Mouse (Mus musculus): ENCODE results near the gene Hmces. TPM values are rescaled to one million over a fixed set of nuclear protein-coding genes. Genes with fewer than 3 reads are reported as not detected.
"Not testable (repeated sequence)": the region's sequence is repeated elsewhere in the genome, so short reads cannot be mapped to it uniquely, and the experiment has no call there.

The Hmces gene
- polyA plus RNA-seq, 1 experiment from 2014 or later = 43.9 TPM

DNA sequence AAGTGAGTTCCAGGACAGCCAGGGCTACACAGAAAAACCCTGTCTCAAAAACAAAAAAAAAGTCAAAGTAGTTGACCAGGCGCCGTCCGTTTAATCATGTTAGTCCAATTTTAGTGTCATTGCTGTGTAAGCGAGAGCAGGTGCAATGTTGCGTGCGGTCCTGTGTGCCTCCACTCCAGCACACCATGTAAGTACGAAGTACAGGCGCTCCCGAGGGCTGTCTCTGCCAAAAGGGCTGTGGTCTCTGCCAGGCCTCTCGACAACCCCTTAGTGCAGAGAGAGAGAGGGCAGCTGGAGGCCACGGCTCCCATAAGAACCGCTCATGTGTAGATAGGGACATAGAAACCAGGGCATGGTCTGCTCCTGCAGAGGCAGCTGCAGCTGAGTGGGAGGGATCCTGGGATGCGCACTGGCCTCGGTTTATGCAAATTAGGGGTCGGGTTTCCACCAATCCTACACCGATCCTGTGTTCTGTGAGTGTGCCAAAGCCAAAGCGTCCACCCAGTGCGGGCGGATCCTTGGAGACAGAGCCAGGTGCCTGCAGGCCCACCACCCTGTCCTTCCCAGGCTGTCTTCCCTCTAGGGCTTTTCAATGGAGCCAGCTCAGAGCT is 23.5 kb downstream of the Hmces start:
- Histone ChIP-seq H3K9me3 (ENCODE audit: control insufficient read depth, low read length) (no peaks in the 10 kb centered on the region), H3K4me1 (ENCODE audit: control insufficient read depth, insufficient read depth, low read depth, low read length) (no peaks in the 10 kb centered on the region), H3K9ac (ENCODE audit: low read depth, low read length) (0 out of 2 replicates have a peak overlapping the region, but pooled peaks have one; percentile 8), H3K4me2 (ENCODE audit: low read length) (no peak overlapping the region), H3K27ac (ENCODE audit: low read depth, low read length) (no peak overlapping the region), H3K36me3 (ENCODE audit: control insufficient read depth, insufficient read depth, low read length) (peaks cover 26% of the 10 kb centered on the region), H3K4me3 (ENCODE audit: low read length) (no peak overlapping the region), H3K27me3 (replicated peaks; ENCODE audit: control insufficient read depth, insufficient read depth, low read length) (no peaks in the 10 kb centered on the region)
- ATAC-seq = peak; percentile 85
- 33% methylated on average over 19 of the region's 19 CpGs for WGBS

DNA sequence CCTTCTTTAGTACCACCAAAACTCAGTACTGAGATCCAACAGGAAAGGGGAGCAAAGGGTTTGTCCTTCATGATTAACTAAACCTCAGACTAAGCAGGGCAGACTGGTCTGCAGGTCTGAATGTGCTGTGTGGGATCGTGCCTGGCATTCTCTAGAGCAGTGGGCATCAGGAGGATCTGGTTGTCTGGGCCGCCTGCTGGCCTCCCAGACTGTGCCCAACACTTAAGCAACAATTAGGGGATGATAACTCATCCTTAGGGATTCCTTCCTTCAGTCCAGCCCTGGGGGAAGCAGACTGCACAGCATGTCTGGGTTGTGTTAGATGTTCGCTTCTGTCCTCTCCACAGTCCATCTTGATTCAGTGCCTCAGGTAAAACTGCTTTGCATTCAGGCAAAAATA is 25.2 kb downstream of the Hmces start:
- H3K4me3 ChIP-seq (ENCODE audit: low read length) = no peak overlapping the region
- no peaks in the 10 kb centered on the region for H3K27me3 ChIP-seq (replicated peaks; ENCODE audit: control insufficient read depth, insufficient read depth, low read length)
- no peaks in the 10 kb centered on the region for H3K9me3 ChIP-seq (ENCODE audit: control insufficient read depth, low read length)
- no peak for ATAC-seq
- no peak overlapping the region for H3K4me2 ChIP-seq (ENCODE audit: low read length)
- no peak overlapping the region for H3K9ac ChIP-seq (ENCODE audit: low read depth, low read length)
- peaks cover 20% of the 10 kb centered on the region for H3K36me3 ChIP-seq (ENCODE audit: control insufficient read depth, insufficient read depth, low read length)
- no peaks in the 10 kb centered on the region for H3K4me1 ChIP-seq (ENCODE audit: control insufficient read depth, insufficient read depth, low read depth, low read length)
- 79% methylated on average over 3 of the region's 3 CpGs for WGBS
- H3K27ac ChIP-seq (ENCODE audit: low read depth, low read length) = no peak overlapping the region

DNA sequence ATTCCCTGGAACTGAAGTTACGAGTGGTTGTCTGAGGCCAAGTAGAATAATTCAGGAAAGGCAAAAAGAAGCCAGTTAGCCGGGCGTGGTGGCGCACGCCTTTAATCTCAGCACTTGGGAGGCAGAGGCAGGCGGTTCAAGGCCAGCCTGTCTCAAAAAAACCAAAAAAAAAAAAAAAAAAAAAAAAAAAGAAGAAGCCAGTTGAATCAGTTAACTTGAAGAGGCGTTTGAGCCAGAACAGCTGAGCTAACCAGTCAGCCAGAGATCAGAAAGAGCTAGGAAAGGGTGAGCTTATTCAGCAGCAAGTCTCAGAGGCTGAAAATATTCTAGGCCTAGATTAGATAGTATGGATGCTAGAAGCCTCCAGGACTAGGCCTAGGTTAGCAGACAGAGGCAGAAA is 28.4 kb downstream of the Hmces start:
- ATAC-seq = no peak
- H3K36me3 ChIP-seq (ENCODE audit: control insufficient read depth, insufficient read depth, low read length) = peaks cover 2% of the 10 kb centered on the region; the same call in 1 of the 2 replicates
- no peak overlapping the region for H3K9ac ChIP-seq (ENCODE audit: low read depth, low read length)
- no peaks in the 10 kb centered on the region for H3K27me3 ChIP-seq (replicated peaks; ENCODE audit: control insufficient read depth, insufficient read depth, low read length)
- H3K4me3 ChIP-seq (ENCODE audit: low read length) = no peak overlapping the region
- H3K4me2 ChIP-seq (ENCODE audit: low read length) = no peak overlapping the region
- no peaks in the 10 kb centered on the region for H3K4me1 ChIP-seq (ENCODE audit: control insufficient read depth, insufficient read depth, low read depth, low read length)
- 83% methylated on average over 7 of the region's 7 CpGs for WGBS
- no peaks in the 10 kb centered on the region for H3K9me3 ChIP-seq (ENCODE audit: control insufficient read depth, low read length)
- H3K27ac ChIP-seq (ENCODE audit: low read depth, low read length) = no peak overlapping the region

DNA sequence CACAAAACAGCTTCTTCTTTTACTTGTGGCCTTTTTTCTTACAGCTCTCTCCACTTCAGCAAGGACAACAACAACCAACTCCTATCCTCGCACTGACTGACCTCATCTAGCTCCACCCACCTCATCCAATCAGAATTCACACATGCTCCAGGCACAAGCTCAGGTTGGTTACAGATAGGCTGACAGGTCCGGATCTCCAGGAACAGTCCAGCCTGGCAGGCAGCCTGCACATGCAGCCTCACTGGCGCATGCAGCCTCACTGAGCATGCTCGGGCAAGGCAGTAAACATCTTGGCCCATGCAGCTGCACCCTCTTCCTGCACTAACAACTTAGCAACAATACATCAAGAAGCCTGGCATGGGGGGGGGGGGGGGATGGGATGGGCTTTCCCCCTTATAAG is 48.7 kb downstream of the Hmces start:
- not testable (repeated sequence) for H3K4me3 ChIP-seq (ENCODE audit: low read length); H3K4me2 ChIP-seq (ENCODE audit: low read length); H3K9me3 ChIP-seq (ENCODE audit: control insufficient read depth, low read length); ATAC-seq; H3K4me1 ChIP-seq (ENCODE audit: control insufficient read depth, insufficient read depth, low read depth, low read length); H3K27me3 ChIP-seq (replicated peaks; ENCODE audit: control insufficient read depth, insufficient read depth, low read length); H3K27ac ChIP-seq (ENCODE audit: low read depth, low read length); H3K9ac ChIP-seq (ENCODE audit: low read depth, low read length); H3K36me3 ChIP-seq (ENCODE audit: control insufficient read depth, insufficient read depth, low read length)
- 70% methylated on average over 4 of the region's 4 CpGs for WGBS

DNA sequence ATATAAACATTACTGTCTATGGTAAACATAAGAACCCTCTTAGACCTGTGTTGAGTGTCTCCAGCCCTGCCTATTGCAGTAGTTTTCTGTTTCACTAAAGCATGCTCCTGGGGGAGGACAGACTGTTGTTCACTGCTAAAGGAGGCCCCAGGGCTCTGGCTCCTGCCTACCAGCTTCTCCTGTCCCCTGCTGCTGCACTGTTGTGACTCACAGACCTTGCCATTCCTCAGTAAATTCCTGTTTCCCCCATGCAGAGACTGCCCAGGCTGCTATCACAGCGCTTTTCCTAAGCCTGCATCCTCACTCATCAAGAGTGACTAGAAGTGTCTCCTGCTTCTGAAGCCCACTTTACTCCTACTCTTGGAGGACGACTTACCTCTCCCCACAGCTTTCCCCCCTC is 56.3 kb downstream of the Hmces start:
- no peak overlapping the region for H3K4me2 ChIP-seq (ENCODE audit: low read length)
- WGBS = 24% methylated on average over 2 of the region's 2 CpGs
- H3K27me3 ChIP-seq (replicated peaks; ENCODE audit: control insufficient read depth, insufficient read depth, low read length) = no peaks in the 10 kb centered on the region
- no peaks in the 10 kb centered on the region for H3K9me3 ChIP-seq (ENCODE audit: control insufficient read depth, low read length)
- no peaks in the 10 kb centered on the region for H3K4me1 ChIP-seq (ENCODE audit: control insufficient read depth, insufficient read depth, low read depth, low read length)
- no peak overlapping the region for H3K27ac ChIP-seq (ENCODE audit: low read depth, low read length)
- no peaks in the 10 kb centered on the region for H3K36me3 ChIP-seq (ENCODE audit: control insufficient read depth, insufficient read depth, low read length)
- H3K4me3 ChIP-seq (ENCODE audit: low read length) = no peak overlapping the region
- ATAC-seq = no peak
- H3K9ac ChIP-seq (ENCODE audit: low read depth, low read length) = no peak overlapping the region

DNA sequence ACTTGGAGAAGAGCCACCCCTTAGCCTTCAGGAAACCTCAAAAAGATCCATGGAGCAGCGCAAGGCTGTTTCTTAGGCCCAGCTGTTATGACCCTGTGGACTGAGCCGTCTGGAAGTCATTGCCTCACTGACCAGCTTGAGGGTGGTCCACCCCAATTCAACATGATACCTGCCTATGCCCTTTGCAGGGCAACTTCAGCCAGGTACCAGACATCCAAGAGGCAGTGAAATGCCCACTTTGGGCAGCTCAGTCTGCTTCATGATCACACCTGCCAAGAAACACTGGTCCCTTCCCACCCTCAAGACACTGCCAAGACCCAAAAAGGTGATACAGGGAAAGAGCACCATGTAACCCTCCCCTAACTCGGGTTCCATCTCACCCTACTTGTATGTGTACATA is 66.0 kb downstream of the Hmces start:
- Histone ChIP-seq H3K4me2 (ENCODE audit: low read length) (peak overlapping the region; percentile 82), H3K9me3 (ENCODE audit: control insufficient read depth, low read length) (no peaks in the 10 kb centered on the region), H3K27me3 (replicated peaks; ENCODE audit: control insufficient read depth, insufficient read depth, low read length) (no peaks in the 10 kb centered on the region), H3K9ac (ENCODE audit: low read depth, low read length) (no peak overlapping the region), H3K4me1 (ENCODE audit: control insufficient read depth, insufficient read depth, low read depth, low read length) (peaks cover 18% of the 10 kb centered on the region), H3K4me3 (ENCODE audit: low read length) (peak overlapping the region; percentile 93; the same call in 1 of the 2 replicates), H3K36me3 (ENCODE audit: control insufficient read depth, insufficient read depth, low read length) (peaks cover 8% of the 10 kb centered on the region), H3K27ac (ENCODE audit: low read depth, low read length) (peak overlapping the region; percentile 93)
- 78% methylated on average over 3 of the region's 3 CpGs for WGBS
- no peak for ATAC-seq

DNA sequence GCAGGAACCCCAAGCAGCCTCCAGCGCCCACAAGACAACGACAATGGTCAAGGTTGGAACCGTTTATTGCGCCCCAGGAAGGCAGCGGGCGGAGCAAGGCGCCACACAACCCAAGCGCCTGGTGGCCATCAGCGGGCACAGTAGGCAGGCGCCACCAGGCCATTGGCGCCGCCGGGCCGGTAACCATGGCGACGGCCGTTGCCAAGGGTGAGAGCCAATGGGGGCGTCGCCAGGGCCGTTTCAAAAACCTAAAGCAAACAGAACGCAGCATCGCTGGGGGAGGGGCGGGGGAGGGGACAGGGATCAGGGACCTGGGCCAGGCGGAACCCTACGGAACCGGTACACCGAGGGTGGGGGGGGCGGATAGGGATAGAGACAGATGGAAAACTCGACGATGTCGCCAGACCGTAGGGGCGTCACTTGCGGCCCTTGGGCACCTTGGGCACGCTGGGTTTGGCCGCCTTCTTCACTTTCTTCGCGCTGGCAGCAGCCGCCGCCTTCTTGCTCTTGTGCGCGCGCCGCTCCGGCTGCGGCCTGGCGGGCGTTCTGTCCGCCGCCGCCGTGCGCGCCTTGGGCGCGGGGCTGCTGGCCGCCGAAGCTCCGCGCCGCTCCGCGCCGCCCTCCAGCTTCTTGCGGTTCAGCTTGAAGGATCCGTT is 66.8 kb downstream of the Hmces start:
- Histone ChIP-seq H3K9me3 (ENCODE audit: control insufficient read depth, low read length) (no peaks in the 10 kb centered on the region), H3K4me3 (ENCODE audit: low read length) (peak overlapping the region; percentile 93), H3K27me3 (replicated peaks; ENCODE audit: control insufficient read depth, insufficient read depth, low read length) (no peaks in the 10 kb centered on the region), H3K36me3 (ENCODE audit: control insufficient read depth, insufficient read depth, low read length) (peaks cover 8% of the 10 kb centered on the region), H3K4me1 (ENCODE audit: control insufficient read depth, insufficient read depth, low read depth, low read length) (peaks cover 18% of the 10 kb centered on the region), H3K4me2 (ENCODE audit: low read length) (peak overlapping the region; percentile 82), H3K9ac (ENCODE audit: low read depth, low read length) (peak overlapping the region; percentile 93), H3K27ac (ENCODE audit: low read depth, low read length) (peak overlapping the region; percentile 93)
- WGBS = under 1% methylated on average over 55 of the region's 66 CpGs
- ATAC-seq = peak; percentile 91

DNA sequence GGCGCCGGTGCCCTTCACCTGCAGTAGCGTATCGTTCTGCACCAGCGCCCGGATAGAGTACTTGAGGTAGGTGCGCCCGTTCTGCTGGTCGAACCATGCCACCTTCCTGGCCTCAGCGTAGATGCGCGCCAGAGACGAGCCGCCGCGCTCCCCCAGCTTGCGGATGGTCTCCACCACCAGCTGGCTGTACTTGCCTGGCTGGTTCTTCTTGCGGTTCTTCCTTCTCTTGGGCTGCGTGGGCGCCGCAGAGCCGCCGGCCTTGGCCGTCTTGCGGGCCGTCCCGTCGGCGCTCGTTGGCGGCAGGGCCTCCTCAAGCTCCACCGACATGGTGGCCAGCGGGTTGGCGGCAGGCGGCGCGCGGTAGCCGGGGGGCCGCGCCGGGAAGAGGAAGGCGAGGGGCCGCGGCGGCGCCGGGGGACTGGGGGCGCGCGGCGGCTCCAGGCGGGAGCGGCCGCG is 67.3 kb downstream of the Hmces start:
- peaks cover 18% of the 10 kb centered on the region for H3K4me1 ChIP-seq (ENCODE audit: control insufficient read depth, insufficient read depth, low read depth, low read length)
- peak overlapping the region; percentile 82 for H3K4me2 ChIP-seq (ENCODE audit: low read length)
- ATAC-seq = peak; percentile 45
- no peaks in the 10 kb centered on the region for H3K9me3 ChIP-seq (ENCODE audit: control insufficient read depth, low read length)
- H3K27me3 ChIP-seq (replicated peaks; ENCODE audit: control insufficient read depth, insufficient read depth, low read length) = no peaks in the 10 kb centered on the region
- under 1% methylated on average over 35 of the region's 56 CpGs for WGBS
- peaks cover 8% of the 10 kb centered on the region for H3K36me3 ChIP-seq (ENCODE audit: control insufficient read depth, insufficient read depth, low read length)
- peak overlapping the region; percentile 93 for H3K9ac ChIP-seq (ENCODE audit: low read depth, low read length)
- peak overlapping the region; percentile 93 for H3K27ac ChIP-seq (ENCODE audit: low read depth, low read length)
- peak overlapping the region; percentile 93 for H3K4me3 ChIP-seq (ENCODE audit: low read length)

DNA sequence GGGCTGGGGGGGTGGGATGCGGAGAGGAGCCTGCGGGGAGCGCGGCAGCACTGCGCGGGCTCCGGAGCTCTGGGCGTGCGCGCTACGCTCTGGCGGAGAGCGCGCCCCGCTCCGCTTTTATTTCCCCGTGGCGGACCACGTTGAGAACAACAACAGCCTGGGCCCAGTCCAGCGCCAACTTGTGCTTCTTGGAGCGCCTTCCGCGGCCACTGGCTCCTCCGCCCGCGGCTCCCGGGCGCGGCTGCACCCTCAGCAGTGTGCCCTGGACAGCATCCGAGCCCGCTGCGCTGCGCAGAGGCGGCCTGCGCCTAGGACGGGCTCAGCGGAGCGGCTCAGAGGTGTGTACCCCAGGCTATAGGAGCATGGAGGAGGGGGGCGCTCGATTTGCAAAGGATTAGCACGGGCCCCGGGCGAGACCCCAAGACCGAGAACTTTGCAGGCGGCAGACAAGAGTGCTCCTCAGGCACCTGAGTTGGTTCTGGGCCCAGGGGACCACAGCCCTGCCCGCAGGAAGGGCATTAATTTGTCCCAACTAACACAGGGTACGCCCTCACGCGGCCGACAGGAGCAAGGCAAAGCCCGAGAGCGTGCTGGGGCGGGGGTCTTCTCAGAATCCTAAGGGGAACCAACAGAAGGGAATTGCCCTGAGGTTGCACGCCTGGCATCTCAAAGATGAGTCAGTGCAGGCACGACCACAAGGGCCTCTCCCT is 68.0 kb downstream of the Hmces start, which contains the start of gene H1fx:
TSS of gene H1fx (minus strand) at position 91 of the 710 bp plus-strand sequence.
- Histone ChIP-seq H3K4me3 (ENCODE audit: low read length) (peak within 1 kb of the TSS; percentile 93), H3K36me3 (ENCODE audit: control insufficient read depth, insufficient read depth, low read length) (peaks cover 13% of the 10 kb centered on the region), H3K9me3 (ENCODE audit: control insufficient read depth, low read length) (no peaks in the 10 kb centered on the region), H3K27ac (ENCODE audit: low read depth, low read length) (peak within 1 kb of the TSS; percentile 93), H3K27me3 (replicated peaks; ENCODE audit: control insufficient read depth, insufficient read depth, low read length) (no peaks in the 10 kb centered on the region), H3K4me2 (ENCODE audit: low read length) (peak within 1 kb of the TSS; percentile 82), H3K4me1 (ENCODE audit: control insufficient read depth, insufficient read depth, low read depth, low read length) (peaks cover 18% of the 10 kb centered on the region), H3K9ac (ENCODE audit: low read depth, low read length) (peak within 1 kb of the TSS; percentile 93)
- peak; percentile 91 for ATAC-seq
- under 1% methylated on average over 52 of the region's 55 CpGs for WGBS
